Mouse (Mus musculus) lung, postnatal 36 days (tissue): Measurements from ENCODE around the gene Slc25a30.
A peak's percentile ranks its signal among the peaks of the same experiment; 100 is the strongest.
"Not testable (repeated sequence)": the region's sequence is repeated elsewhere in the genome, so short reads cannot be mapped to it uniquely, and the experiment has no call there.

Source experiments
- DNase-seq: peaks from one replicate; pipeline ENCODE4 v3.0.0; 2022; ENCODE audit warnings: mixed read lengths

The Slc25a30 gene

DNA sequence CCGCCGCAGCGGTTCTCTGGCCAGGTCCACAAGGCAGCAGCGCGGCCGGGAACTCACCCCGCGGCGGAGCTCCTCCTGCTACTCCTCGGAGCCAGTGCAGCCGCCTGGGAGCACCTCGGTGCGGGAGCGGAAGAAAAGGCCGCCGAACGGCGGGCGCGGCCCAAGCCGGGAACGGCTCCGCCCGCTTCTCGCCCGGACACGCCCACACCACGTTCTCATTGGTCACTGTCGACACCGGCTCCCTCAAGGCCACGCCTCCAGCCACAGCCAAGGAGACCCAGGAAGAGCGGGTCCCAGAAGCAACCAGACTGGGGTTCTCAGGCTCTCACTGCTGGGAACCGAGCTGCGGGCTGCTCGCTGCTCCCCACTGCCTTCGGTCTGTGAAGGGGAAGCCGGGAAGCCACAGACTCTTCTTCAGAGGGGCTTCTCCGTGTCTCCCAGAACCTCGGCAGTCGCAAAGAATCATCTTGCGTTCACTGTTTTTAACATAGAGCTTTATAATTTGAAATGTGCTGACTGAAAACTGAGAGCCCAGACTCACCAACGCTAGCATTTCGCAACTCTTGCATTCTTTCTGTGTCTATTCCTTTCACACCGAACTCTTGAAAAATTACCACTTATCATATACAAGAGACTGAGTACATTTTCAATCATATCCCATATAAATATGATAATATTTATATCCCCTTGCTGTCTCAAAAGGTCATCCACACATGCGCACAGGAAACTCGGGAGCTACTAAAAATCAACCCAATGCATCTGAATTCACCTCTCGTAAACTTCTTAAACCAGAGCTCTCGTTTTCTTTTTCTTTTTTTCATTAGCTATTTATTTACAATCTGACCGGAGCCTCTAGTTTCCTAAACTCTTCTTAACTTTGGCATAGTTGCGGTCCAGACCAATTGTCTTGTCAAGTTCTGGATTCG lies at the start of gene Slc25a30:
Slc25a30 (minus strand) TSS at position 170 of the 926 bp plus-strand sequence.
- peak; percentile 99 for DNase-seq

DNA sequence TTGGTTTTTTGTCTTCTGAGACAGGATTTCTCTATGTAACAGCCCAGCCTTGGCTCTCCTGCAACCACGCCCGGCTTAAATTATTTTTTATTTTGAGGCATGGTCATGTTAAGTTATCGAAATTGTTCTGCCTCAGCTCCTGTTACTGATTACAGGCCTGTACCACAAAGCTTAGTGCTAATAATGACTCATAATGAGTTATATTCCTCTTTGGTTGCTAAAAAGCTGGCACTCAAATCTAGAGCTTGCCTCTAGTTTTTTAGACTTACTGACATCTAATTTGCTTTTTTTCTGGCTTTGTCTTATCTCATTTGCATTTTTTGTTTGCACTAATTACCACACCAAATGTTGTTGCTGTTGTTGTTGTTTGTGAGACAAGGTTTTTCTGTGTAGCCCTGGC lies 49.7 kb upstream of the Slc25a30 start:
- no peak for DNase-seq

DNA sequence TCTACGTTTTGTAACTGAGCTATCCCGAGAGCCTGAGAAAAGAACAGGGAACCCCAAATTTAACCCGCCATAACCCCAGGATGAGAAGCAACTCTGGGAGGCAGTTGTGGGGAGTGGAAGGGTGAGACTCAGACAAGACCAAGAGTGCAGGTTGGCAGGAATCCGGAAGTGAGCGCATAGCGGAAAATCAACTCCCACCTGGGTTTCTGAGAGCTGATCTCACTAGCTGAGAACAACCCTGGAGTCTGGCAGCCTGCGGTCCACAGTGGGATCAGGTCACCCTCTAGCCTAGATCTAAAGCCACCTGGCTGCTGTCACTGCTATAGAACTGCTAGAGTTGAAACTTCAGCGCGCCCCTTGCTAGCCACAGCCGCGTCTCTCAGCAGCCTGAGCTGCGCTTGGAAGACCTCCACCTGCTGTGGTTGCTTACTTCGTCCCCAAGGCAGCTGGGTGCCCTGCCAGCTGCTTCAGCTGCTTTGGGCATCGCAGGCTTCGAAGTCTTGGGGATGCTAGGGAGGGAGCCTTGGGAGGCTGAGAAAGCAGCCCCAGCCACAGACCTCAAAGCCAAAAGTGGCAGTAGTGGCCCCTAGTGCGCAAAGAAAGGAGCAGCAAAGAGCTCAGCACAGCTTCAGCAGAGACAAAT lies 48.0 kb upstream of the Slc25a30 start:
- DNase-seq: peak; percentile 90

DNA sequence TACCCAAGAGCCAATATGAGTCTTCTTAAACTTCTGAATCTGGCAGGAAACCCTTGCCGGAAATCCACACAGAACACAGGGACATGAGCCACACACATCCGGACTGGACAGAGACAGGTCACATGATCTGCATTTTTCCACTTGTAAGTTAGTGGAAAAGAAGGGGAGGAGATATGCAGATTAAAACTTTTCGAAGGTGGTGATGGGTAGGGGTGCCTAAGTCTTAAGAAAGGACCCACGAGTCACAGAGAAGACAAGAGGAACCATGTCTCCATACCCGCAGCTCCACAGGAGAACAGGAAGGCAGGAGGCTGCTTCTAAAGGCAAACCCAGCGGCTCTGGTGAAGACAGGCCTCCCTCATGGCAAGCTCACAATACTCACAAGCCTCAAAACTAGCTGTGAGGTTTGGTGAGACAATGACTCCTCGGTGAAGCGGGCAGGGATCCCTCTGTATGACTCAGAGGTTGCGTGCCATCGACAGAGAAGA lies 47.5 kb upstream of the Slc25a30 start:
- peak; percentile 94 for DNase-seq

DNA sequence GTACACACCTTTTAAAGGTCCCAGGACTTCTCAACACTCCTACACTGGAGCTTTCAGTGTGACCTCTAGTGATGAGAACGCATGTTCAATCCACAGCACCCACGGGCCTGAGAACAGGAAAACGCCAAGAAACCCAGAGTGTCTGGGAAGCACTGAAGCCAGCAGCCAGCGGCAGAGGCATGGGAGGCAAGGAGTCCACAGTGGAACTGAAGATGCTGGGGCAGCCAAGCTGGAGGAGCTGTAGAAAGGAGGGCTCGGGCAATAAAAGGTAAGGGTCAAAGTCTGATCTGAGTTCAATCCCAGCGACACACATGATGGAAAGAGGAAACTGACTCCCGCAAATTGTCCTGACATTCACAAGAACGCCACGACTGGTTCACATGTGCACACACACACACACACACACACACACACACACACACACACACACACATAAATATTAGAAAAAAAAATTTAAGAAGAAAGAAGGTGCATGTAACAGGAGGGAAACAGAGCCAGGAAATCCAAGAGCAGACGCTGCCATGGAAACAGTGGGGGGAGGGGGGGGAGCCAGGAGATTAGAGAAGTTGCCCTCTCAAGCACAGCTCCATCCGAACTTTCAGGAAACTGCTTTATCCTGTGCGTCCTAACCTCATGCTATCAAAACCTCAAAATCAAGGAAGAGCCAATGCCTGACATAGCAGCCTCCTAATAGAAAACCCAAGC lies 46.9 kb upstream of the Slc25a30 start:
- DNase-seq: peak; percentile 26

DNA sequence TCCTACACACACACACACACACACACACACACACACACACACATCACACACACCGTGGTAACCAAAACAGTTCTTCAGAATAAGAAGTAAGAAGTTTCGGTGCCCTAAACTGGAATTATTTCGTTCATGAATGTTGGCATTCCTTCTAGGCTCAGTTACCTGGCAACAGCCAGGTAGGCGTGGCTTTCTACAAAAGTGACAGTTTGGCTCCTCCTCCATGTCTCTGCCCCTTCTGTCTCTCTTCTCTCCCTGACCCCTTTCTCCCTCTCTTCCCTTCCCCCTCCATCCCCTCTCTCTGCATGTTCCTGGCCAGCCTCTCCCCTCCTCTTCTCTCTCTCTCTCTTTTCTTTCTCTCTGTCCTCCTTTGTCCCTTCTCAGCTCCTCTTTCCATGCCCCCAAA lies 46.1 kb upstream of the Slc25a30 start:
- peak; percentile 48 for DNase-seq

DNA sequence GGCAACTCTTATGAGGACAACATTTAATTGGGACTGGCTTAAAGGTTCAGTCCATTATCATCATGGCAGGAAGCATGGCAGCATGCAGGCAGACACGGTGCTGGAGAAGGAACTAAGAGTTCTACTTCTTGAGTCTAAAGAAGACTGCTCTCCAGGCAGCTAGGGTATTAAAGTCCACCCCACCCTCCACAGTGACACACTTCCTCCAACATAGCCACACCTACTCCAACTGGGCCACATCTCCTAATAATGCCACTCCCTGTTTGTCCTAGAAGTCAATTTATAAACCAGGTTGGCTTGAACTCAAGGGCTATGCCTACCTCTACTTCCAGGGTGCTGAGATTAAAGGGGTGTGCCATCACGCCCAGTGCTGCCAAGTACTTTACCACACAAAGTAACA lies 45.2 kb upstream of the Slc25a30 start:
- peak; percentile 71 for DNase-seq

DNA sequence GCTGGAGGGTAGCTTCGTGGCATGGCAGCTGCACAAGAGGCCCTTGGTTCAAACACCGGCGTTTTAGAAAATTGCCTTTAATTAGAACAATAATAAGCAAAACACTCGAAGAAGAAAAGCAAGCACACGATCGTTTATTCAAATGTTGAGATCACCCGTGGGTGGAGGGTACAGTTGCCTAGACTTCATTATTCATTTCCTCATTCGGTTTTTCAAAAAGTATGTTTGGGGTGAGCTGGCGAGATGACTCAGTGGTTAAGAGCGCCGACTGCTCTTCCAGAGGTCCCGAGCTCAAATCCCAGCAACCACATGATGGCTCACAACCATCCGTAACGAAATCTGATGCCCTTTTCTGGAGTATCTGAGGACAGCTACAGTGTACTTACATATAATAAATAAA lies 43.0 kb upstream of the Slc25a30 start:
- not testable (repeated sequence) for DNase-seq

DNA sequence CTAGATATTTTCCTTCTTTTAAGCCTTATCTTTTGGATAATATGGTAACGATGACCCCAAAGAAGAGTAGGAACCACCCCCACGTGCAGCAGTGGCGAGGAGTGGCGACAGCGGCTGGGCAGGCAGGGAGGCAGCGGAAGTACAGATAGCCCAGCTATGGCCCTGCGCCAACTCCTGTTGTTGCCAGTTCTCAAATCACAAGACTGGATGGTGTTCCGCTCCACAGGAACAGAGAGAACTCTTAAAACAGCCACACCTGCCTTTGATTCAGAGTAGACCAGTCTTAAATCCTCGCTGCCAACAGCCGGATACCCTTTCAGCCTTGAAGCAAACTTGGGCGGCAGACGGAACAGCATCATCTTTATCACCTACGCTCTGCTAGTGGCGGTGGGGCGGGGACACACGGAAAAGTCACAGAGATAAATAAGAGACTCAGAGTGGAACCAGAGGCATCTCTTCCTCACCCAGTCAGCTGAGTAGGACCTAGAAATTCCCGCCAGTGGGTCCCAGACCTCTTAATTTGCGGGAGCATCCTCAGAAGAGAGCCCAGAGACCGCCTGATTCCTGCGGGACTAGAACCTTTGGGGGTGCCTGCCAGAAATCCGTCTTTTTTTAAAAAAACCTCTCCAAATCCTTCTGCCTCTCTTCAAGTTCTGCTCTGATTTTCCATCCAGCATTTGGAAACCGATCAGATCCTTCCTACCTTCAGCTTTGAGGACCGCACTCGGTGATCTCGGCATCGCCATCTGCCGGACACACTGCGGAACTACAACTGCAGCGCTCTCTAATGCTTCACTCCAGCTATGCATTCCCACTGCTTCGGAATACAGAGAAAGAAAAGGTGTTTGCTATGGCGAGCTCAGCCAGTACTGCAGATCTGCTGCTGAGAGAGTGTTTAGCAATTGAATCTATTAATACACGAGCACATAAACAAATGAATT lies 42.3 kb upstream of the Slc25a30 start:
- DNase-seq: peak; percentile 95

DNA sequence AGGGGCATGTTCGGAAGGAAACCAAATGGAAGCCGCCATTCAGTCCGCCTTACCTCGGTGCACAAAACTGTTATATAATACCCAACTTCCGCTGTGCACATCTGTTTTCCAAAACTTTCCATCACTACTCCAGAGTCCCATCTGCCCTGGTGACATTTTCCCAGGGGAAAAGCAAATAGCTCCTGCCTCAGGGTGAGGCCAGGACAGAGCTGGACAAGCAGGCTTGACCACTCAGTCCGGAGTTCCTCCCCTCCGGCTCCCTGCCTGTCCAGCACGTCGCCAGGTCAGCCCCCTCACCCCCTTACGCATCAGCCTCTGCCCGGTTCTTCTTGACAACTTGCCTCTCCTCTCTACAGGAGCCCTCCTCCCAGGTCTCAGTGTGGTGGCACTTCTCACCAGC lies 41.4 kb upstream of the Slc25a30 start:
- peak; percentile 37 for DNase-seq

DNA sequence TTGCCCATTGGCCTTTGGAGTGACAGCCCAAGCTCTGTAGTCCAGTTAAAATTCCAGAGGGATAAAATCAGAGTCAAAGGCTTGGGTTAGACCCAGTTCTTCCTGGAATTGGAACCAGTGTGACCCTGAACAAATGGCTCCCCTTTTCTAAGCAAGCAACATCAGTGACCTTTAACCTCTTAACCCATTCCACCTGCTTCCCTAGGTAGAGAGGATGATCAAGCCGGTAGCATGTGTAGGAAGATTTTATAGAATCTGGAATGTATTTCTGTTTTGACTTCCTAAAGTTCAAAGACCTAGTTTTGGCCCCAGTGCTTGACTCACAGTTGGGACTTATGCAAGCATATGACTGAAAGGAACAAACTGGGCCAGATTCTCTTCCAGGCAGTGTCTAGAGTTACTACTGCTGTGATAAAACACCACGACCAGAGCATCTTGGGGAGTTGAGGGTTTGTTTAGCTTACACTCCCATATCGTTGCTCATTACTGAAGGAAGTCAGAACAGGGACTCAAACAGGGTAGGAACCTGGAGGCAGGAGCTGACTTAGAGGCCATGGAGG lies 40.1 kb upstream of the Slc25a30 start:
- no peak for DNase-seq

DNA sequence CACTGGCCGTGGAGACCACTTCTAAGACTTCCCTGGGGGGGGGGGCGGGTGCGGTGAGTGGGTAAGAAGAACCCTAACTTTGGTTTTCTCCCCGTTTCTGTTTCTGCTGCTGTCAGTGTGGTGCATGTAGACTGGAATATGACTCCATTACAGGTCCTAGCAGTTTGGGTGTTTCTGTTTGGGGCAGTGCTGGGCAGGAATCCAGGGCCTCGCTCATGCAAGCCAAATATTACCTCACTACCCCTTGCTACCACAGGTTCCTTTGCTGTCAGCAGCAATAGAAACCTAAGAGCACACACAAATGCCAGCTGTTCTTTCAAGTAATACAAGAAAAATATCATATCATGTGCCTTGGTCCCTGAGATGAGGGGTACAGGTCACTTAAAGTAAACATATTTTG lies 33.2 kb upstream of the Slc25a30 start:
- DNase-seq: peak; percentile 62

DNA sequence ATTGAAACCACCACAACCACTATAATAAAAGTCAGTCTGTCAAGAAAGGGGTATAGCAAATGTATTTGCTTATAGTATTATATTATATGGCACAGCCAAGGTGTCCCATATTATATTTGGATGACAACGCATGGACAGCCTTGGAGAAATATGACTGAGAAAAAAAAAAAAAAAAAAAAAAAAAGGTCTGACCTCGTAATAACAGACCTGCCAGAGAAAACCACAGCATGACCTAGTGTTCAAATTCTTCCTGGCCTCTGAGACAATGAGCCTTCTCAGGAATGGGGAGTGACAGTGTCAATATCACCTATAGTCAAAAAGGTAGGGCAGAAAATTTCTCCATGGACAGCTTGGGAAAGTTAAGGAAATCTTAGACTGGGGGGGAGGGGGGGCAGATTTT lies 32.5 kb upstream of the Slc25a30 start:
- DNase-seq: no peak

DNA sequence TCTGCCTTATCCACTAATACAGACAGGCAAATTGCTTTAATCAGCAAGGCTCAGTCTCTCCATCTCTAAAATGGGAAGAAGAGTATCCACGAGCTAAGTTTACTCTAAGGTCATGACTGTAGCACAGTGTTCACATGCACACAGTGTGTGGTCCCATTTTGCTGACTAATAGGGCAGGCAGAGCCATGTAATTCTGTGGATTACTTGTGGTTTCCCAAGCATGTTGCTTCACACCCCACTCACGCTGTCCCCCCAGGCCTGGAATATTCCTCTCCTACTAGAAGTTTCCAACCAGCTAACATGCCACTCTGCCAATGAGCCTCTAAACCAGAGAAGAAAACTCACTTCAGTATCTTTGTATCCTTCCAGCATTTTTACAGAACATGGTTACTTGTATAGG lies 31.7 kb upstream of the Slc25a30 start:
- no peak for DNase-seq

DNA sequence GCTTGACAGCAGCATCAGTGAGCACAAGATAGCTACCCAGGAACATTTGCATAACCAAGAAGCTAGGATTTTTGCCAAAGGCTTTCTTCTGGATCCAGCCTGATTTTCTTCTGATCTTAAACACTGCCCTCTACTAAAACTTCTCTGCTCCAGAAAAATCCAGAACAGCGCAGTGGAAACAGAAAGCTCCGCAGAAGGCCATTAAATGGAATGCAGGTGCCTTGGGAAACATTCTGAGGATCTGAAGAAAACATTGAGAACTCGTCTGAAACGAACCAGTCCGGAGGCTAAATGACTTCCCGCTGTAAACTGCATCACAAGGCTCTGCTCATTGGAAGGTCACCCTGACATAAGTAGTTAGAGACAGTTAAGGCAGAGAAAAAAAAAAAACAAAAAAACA lies 23.1 kb upstream of the Slc25a30 start:
- DNase-seq: no peak

DNA sequence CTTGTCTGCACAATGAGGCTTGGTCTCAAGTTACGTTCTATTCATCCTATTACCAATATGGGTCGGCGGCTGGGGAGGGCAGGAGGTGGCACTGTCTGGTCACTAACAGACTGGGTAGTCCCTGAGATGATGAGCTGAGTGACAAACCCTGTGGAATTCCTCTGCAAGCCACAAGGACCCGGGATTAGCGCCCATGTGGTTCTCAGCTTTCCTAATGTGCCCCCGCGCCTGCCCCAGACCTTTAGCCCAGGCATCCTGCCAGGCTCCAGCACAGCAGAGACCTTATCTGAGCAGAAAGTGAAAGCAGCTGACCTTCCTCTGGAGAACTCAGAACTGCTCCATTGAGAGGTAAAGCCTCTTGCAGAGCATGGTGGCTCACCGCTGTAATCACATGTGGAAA lies 21.0 kb upstream of the Slc25a30 start:
- peak; percentile 33 for DNase-seq

DNA sequence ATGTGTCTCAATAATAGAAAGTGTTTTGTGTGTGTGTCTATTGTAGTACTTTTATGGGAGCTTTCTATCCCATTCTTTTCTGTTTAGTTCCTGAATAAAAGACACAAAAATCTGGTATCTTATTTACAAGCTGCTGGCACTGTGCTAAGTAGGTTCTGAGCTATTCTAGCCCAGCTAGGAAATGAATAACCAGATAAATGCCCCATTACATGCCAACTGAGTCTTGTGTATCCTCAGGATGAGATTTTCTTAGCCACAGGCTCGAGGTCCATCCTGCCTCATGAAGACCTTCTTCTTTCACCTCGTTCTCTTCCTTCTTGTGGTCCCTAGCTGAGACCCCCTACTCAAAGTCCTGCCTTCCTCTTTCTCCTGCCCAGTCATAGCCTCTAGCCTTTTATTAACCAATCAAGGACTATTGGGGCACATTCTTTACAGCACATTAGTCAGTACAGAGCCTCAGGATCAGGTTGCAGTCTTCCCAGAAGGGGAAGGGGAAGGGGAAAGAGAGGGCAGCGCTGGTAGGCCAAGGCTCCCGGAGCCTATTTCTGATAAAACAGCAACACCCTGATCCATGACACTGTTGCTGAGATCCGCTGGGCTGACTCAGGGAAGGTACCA lies 11.0 kb upstream of the Slc25a30 start:
- DNase-seq: no peak

DNA sequence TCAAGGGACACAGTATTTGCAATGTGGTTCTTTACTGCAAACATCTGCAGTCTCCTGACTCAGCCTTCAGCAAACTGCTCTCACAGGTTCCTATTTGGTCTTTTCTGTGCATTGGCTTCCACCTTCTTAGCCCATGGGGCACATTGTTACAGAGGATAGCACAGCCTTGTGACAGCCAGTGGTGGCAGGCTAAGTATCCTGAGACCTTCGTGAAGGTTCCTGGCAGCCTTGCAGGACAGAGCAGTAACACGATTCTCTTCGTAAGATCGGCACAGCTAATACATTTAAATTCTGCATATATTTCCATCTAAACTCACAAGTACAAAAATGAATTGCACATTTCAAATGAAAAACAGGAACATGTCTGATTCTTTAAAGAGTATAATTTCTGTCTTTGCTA lies 9.1 kb upstream of the Slc25a30 start:
- DNase-seq: no peak

DNA sequence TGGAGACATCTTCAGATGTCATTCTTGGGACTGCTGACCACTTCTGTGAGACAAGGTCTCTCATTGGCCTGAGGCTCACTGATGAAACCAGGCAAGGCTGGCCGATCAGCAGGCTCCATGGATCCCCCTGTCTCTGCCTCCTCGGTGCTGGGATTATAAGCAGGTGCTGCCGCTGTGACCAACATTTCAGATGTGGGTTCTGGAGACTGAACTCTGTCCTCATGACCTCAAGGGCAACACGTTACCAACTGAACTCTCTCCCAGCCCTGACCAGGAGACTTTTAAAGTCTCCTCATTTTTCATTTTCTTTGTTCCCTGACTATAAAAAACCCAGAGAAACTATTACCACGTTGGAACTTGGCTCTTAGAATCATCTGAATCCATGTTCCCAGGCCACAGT lies 7.9 kb upstream of the Slc25a30 start:
- no peak for DNase-seq

DNA sequence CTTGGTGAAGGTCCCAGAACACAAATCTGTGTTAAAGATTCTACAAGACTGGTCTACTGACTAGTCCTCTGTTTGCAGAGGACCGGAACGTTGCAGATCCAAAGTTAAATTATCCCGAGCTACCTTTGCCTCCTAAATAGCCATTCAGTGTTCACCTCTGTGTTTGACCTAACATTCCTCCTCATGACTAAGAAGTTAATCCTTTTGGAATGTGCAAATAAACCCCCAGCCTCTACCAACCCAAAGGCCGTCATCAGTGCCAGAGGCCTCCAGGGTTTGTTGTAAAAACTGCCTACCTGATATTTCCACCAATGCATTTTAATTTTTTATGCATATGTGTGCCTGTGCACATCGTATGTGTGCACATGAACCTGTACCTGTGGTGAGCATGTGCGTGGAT lies 7.5 kb upstream of the Slc25a30 start:
- DNase-seq: no peak

DNA sequence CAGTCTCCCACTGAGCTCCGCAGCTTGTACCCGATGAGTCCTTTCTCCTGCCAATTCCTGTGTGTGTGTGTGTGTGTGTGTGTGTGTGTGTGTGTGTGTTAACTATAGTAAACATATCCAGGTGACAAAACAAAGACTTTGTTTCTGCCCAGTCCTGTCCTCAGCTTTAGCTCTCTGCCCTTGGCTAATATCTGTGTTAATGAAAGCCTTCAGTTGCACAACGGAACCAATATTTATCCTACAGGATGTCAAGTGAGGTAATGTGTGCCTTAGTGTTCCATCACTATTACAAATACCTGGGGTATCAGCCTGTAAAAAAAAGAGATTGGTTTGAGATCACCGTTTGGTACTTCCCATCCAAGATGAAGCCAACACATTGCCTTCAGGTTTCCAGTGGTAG lies 6.3 kb upstream of the Slc25a30 start:
- DNase-seq: no peak

DNA sequence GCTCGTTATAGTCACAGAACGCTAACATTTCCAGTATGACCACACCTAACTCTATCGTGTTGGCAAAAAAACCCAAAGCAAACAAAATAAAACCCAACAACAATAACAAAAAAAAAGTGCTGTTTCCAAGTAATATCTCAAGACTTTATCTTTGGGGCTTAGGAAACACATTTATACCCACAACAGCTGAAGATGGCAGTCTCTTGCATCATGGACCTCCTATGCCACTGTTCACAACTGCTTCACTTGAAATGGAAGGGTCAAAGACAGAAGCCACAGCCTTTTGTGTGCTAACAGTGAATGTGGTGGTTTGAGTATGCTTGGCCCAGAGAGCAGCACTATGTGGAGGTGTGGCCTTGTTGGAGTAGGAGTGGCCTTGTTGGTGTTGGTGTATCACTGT lies 4.5 kb upstream of the Slc25a30 start:
- no peak for DNase-seq
